Mouse (Mus musculus) thymus, adult 2 months (tissue): ENCODE results near the gene Ocel1. TPM values are rescaled to one million over a fixed set of nuclear protein-coding genes. Genes with fewer than 3 reads are reported as not detected.

ENCODE experiments used
- DNase-seq: peaks from one replicate; pipeline ENCODE4 v3.0.0; 2021
- H3K27ac ChIP-seq: fragments of 200-500 bp; 2 replicates; pipeline ENCODE4 v1.5.1; 2012; ENCODE audit warnings: low read length, control low read depth; ENCODE audit not compliant: control insufficient read depth, insufficient read depth
- H3K27me3 ChIP-seq: fragments of 200-500 bp; 2 replicates; pipeline ENCODE4 v1.6.1; 2012; ENCODE audit warnings: mild to moderate bottlenecking, low read length, moderate library complexity, mixed read lengths; ENCODE audit not compliant: control insufficient read depth, insufficient read depth
- H3K36me3 ChIP-seq: fragments of 200-500 bp; 2 replicates; pipeline ENCODE4 v1.6.1; 2012; ENCODE audit warnings: mild to moderate bottlenecking, low read length, moderate library complexity; ENCODE audit not compliant: control insufficient read depth, insufficient read depth
- H3K4me1 ChIP-seq: fragments of 200-500 bp; replicated peaks from 2 replicates; pipeline ENCODE4 v1.6.1; 2012; ENCODE audit warnings: low read length; ENCODE audit not compliant: control insufficient read depth, insufficient read depth
- H3K4me3 ChIP-seq: fragments of 200-500 bp; 2 replicates; pipeline ENCODE4 v1.5.1; 2012; ENCODE audit warnings: mild to moderate bottlenecking, low read length, control low read depth, moderate library complexity; ENCODE audit not compliant: control insufficient read depth, insufficient read depth
- CTCF ChIP-seq: fragments of 200-500 bp; IDR thresholded peaks from 2 replicates; pipeline ENCODE4 v1.5.1; 2012; ENCODE audit warnings: mild to moderate bottlenecking, control low read depth, low read length, moderate library complexity, borderline replicate concordance; ENCODE audit not compliant: control insufficient read depth, poor library complexity, insufficient read depth; ENCODE audit errors: extremely low read depth
- POLR2A ChIP-seq: fragments of 200-500 bp; IDR thresholded peaks from 2 replicates; pipeline ENCODE4 v1.6.1; 2012; ENCODE audit warnings: mild to moderate bottlenecking, low read length, control low read depth, moderate library complexity; ENCODE audit not compliant: control insufficient read depth, poor library complexity, insufficient read depth; ENCODE audit errors: extremely low read depth
- WGBS: fragments of 180-500 bp; shearing (Covaris S2); methylation state at CpG from one replicate; pipeline ENCODE4 v1.1.7; 2018; 5-methylcytosine and 5-hydroxymethylcytosine counted together
- polyA plus RNA-seq: library from polyadenylated mRNA; depleted of rRNA; stranded (reverse); fragments of >200 nt; gene quantifications from 2 replicates; pipeline ENCODE4 v1.2.3, GENCODE M21; 2012

Ocel1 gene
- polyA plus RNA-seq, 1 experiment: 34.9 TPM

DNA sequence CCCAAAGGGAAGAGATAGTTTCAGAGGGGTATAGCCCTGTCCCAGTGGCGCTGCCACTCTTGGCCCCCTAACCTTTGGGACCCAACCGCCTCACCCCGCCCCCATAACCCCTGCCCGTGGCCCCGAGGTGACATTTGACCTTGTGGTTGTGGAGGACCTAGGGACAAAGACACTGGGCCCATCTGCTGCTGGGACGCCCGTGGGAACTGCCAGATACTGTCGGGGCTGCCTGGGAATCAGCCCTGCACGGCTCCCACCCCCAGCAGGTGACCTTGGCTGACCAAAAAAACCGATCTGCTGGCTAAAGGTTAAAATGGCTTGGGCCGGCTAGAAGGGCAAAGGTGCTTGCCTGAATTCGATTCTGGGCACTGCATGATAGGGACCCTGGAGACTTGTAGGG lies 12.3 kb downstream of the Ocel1 start:
- no peak for DNase-seq
- Histone ChIP-seq H3K4me1 (peaks cover 19% of the 10 kb centered on the region), H3K27me3 (peaks cover 16% of the 10 kb centered on the region; the same call in 1 of the 2 replicates), H3K27ac (no peak overlapping the region), H3K36me3 (no peaks in the 10 kb centered on the region), H3K4me3 (no peak overlapping the region)
- 92% methylated on average over 12 of the region's 12 CpGs for WGBS
- TF ChIP-seq CTCF (no peak), POLR2A (no peak)

GRCm38 (mm10) chr8:71383860-71384259 lies 12.8 kb downstream of the Ocel1 start:
- Histone ChIP-seq H3K4me3 (no peak overlapping the region), H3K4me1 (peaks cover 19% of the 10 kb centered on the region), H3K27ac (no peak overlapping the region), H3K36me3 (no peaks in the 10 kb centered on the region), H3K27me3 (peaks cover 16% of the 10 kb centered on the region; the same call in 1 of the 2 replicates)
- TF ChIP-seq POLR2A (no peak), CTCF (no peak)
- DNase-seq: no peak
- 91% methylated on average over 3 of the region's 3 CpGs for WGBS

- H3K36me3 ChIP-seq: no peaks in the 10 kb centered on the region
- H3K4me3 ChIP-seq: no peak overlapping the region
- peaks cover 13% of the 10 kb centered on the region; the same call in 1 of the 2 replicates for H3K27me3 ChIP-seq
- no peak overlapping the region for H3K27ac ChIP-seq
- TF ChIP-seq CTCF (no peak), POLR2A (no peak)
- peaks cover 19% of the 10 kb centered on the region for H3K4me1 ChIP-seq
- WGBS: 88% methylated on average over 12 of the region's 12 CpGs
- DNase-seq: no peak
These were observed 14.2 kb downstream of the Ocel1 start for GRCm38 (mm10) chr8:71385212-71385835.

- Histone ChIP-seq H3K27ac (no peak overlapping the region), H3K27me3 (no peaks in the 10 kb centered on the region), H3K4me1 (no peaks in the 10 kb centered on the region; the same call in 1 of the 2 replicates), H3K36me3 (no peaks in the 10 kb centered on the region), H3K4me3 (no peak overlapping the region)
- TF ChIP-seq POLR2A (no peak), CTCF (no peak)
- no peak for DNase-seq
- WGBS: 55% methylated on average over 1 of the region's 1 CpGs
These were observed 17.2 kb downstream of the Ocel1 start for GRCm38 (mm10) chr8:71388267-71388666.

DNA sequence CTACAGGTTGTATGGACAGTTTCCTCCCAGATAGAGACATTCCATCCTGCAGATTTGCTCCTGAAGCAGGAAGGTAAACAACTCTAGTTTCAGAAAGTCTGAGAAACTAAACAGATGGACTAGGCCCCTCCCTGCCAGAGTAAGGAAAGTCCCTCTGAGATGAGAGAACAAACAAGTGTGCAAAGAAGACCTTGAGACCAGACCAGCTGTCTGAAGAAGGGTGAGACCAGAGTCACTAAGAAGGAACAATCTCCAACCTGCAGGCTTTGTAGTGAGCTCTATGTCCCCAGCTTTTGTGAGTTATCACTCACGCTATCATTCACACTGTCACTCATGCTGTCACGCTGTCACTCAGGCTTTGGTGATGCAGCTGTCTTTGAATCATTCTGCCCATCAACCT lies 20.6 kb downstream of the Ocel1 start:
- H3K27ac ChIP-seq: no peak overlapping the region
- H3K4me3 ChIP-seq: no peak overlapping the region
- H3K4me1 ChIP-seq: peaks cover 5% of the 10 kb centered on the region
- no peaks in the 10 kb centered on the region for H3K36me3 ChIP-seq
- no peaks in the 10 kb centered on the region for H3K27me3 ChIP-seq
- no peak for DNase-seq
- 99% methylated on average over 2 of the region's 2 CpGs for WGBS
- TF ChIP-seq CTCF (no peak), POLR2A (no peak)

DNA sequence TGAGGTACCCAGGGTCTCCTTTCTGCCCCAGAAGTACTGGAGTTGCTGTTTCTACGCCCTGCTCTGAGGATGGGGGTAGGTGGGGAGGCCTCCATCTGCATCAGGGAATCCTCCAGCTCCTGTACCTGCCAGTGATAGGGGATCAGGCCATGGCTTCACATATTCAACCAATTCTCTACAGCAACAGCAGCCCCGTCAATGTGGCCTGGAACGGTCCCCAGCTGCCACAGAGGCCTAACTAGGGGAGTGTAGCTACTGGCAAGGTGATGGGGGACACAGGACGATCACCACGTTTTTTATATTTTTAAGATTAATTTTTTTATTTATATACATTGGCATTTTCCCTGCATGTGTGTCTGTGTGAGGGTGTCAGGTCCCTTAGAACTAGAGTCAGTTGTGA lies 21.3 kb downstream of the Ocel1 start:
- no peaks in the 10 kb centered on the region for H3K36me3 ChIP-seq
- H3K27ac ChIP-seq: no peak overlapping the region
- TF ChIP-seq POLR2A (no peak), CTCF (no peak)
- H3K4me3 ChIP-seq: no peak overlapping the region
- WGBS: 93% methylated on average over 5 of the region's 5 CpGs
- peaks cover 9% of the 10 kb centered on the region for H3K4me1 ChIP-seq
- no peaks in the 10 kb centered on the region for H3K27me3 ChIP-seq
- no peak for DNase-seq

- Histone ChIP-seq H3K4me1 (peaks cover 13% of the 10 kb centered on the region), H3K27ac (no peak overlapping the region), H3K27me3 (no peaks in the 10 kb centered on the region), H3K36me3 (no peaks in the 10 kb centered on the region), H3K4me3 (no peak overlapping the region)
- TF ChIP-seq CTCF: no peak
- no peak for TF ChIP-seq POLR2A
- DNase-seq: no peak
- 65% methylated on average over 3 of the region's 3 CpGs for WGBS
These were observed 21.8 kb downstream of the Ocel1 start for GRCm38 (mm10) chr8:71392871-71393270.

DNA sequence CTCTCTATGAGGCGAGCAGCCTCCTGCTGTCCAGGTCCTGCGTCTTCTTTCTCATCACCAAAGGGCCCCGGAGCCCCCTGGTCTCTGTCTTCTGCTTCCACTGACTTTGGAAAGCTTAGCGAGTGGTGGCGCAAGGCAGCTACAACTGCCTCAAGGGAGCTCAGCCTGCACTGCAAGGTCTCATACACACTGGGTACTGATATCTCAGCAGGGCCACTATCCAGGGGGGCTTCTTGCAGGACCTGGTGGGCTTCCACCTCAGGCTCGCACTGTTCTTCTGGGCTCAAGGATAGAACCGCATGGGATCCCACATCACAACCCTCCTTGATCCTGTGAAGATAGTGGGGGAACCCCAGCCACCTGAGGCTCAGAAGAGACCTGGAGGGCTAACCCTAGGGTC lies 23.4 kb downstream of the Ocel1 start:
- H3K4me3 ChIP-seq: no peak overlapping the region
- peaks cover 8% of the 10 kb centered on the region; the same call in 1 of the 2 replicates for H3K36me3 ChIP-seq
- H3K27ac ChIP-seq: no peak overlapping the region
- 93% methylated on average over 7 of the region's 7 CpGs for WGBS
- DNase-seq: no peak
- no peaks in the 10 kb centered on the region for H3K27me3 ChIP-seq
- TF ChIP-seq POLR2A (no peak), CTCF (no peak)
- H3K4me1 ChIP-seq: peaks cover 13% of the 10 kb centered on the region
